Mouse (Mus musculus): ENCODE measurements around the gene Tfdp1.
"Not testable (repeated sequence)": the region's sequence is repeated elsewhere in the genome, so short reads cannot be mapped to it uniquely, and the experiment has no call there.

The Tfdp1 gene

GRCm38 (mm10) chr8:13338255-13338860, at the start of gene Tfdp1:
Gene Tfdp1 (plus strand): TSS chr8:13338751.
- DNase-seq (ENCODE audit: low spot score), result peak; percentile 17

DNA sequence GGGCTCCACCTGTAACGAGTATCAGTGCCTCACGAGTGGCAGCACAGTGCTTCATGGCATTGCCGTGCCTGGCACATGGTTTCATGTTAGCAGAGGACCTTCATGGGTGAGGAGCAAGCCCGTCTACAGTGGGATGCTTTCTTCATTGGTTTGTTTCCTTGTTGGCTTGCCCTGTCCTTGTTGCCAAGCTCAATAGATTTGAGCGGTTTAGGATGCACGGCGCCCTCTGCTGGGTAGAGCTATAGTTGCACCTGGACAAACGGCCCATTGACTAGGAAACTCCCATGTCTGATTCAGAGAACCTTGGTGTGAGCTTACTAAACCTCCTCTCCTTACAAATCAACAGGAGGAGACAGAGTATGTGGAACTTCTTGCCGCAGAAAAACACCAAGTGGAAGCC, 46.2 kb upstream of the Tfdp1 start:
- DNase-seq (ENCODE audit: low spot score), result peak; percentile 39

- no peak for DNase-seq (ENCODE audit: low spot score)
Observed at GRCm38 (mm10) chr8:13293677-13294470, 44.7 kb upstream of the Tfdp1 start.

DNA sequence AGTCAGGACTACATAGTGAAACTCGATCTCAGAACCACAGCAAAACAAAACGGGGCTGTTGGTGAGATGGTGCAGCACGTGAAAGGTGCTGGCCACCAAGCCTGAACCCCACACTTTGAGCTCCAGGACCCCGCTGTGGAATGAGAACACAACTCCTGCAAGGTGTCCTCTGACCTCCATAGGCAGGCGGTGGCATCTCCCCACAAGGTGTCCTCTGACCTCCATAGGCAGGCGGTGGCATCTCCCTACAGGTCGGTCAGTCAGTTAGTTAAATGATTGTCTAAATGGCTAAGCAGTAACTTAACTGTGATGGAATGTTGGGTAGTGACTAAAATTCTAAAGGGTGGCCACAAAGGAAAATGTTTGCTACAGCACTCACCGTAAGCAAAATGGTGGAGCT, 39.0 kb upstream of the Tfdp1 start:
- no peak for DNase-seq (ENCODE audit: low spot score)

GRCm38 (mm10) chr8:13301036-13301435, 37.5 kb upstream of the Tfdp1 start:
- DNase-seq (ENCODE audit: low spot score), result no peak

- no peak for DNase-seq (ENCODE audit: low spot score)
Observed at GRCm38 (mm10) chr8:13305459-13305858, 33.1 kb upstream of the Tfdp1 start.

- DNase-seq (ENCODE audit: low spot score), result no peak
Observed at GRCm38 (mm10) chr8:13305884-13306283, 32.7 kb upstream of the Tfdp1 start.

DNA sequence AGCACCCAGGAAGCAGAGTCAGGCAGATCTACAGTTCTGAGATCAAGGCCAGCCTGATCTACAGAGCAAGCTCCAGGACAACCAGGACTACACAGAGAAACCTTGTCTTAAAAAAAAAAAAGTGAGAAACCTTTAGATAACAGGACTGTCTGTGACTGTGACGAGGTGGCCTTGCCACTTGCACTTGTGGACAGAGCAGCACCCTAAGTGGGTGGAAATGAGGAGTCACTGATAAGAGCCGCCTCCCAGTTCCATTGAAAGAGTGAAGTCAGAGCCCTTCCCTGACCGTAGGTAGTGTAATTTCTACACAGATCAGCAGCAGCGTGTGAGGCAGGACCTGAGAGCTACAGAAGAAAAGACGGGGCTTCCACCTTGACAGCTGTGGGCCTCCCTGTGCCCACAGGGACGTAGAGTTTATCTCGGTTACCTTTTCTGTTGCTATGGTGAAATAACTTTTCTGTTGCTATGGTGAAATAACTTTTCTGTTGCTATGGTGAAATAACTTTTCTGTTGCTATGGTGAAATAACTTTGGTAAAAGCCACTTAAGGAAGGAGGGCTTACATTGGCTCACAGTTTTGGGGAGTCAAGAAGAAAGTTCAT, 32.1 kb upstream of the Tfdp1 start:
- DNase-seq (ENCODE audit: low spot score), result no peak

DNA sequence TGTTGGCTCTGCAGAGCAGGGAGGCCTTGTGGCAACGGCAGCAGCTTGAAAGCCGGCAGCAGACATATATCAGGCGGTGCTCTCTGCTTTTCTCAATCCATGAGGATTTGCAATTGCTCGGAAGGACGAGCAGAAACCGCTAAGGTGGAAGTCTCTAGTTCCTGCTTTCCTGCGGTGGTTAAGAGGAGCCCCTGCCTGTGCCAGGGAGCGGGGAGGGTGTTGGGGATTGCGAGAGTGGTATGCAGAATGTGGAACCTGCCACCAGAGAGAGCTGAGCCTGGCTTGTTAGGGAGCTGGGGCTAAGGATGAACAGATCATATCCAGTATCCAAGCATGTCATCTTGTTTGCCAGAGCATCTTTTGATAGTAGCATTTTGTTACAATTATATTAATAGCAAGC, 31.6 kb upstream of the Tfdp1 start:
- no peak for DNase-seq (ENCODE audit: low spot score)

DNA sequence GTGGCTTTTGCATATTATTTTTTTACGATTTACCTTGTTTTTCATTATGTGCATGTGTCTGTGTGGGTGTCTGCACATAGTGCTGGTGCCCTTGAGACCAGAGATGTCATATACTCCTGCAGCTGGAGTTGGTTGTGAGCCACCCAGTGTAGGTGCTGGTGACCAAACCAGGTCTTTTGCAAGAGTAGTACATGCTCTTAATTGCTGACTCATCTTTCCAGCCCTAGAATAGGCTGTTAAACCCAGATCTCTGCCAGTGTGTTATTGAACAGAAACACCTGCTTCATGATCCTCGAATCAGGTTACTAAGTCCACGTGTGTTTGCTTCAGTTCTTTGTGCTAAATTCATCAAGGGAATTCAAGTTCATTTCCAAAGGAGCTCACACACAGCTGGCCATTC, 23.6 kb upstream of the Tfdp1 start:
- no peak for DNase-seq (ENCODE audit: low spot score)

- no peak for DNase-seq (ENCODE audit: low spot score)
Observed at GRCm38 (mm10) chr8:13316671-13317070, 21.9 kb upstream of the Tfdp1 start.

DNA sequence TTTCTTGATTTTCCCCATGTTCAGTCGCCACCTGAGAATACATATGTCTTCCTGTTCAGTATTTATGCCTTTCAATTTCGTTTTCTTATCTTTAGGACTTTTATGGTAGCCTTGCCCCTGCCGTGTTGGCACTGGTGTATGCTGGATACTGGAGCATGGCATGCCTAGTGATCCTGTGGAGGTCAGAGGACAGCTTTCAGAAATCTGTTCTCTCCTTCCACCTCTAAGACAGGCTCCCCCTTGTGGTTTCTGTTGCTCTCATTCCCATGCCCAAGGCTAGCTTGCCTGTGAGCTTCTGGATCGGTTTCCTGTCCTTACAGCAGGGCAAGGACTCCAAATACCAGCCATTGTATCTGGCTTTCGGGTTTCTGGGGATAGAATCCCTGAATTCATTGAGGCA, 12.0 kb upstream of the Tfdp1 start:
- DNase-seq (ENCODE audit: low spot score), result no peak

DNA sequence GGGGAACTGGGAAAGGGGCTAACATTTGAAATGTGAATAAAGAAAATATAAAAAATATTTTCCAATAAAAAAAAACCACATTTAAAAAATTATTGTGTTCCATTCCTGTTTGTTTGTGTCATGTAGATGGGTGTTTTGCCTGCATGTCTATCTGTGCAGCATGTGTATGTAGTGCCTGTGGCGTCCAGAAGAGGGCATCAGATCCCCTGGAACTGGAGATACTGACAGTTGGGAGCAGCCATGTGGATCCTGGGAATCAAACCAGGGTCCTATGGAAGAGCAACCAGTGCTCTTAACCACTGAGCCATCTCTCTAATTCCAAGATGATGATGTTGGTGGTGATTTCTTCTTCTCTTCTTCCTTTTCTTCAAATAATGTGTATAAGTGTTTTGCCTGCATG, 3.9 kb upstream of the Tfdp1 start:
- no peak for DNase-seq (ENCODE audit: low spot score)

GRCm38 (mm10) chr8:13337245-13337644, 1.3 kb upstream of the Tfdp1 start:
- DNase-seq (ENCODE audit: low spot score), result not testable (repeated sequence)

DNA sequence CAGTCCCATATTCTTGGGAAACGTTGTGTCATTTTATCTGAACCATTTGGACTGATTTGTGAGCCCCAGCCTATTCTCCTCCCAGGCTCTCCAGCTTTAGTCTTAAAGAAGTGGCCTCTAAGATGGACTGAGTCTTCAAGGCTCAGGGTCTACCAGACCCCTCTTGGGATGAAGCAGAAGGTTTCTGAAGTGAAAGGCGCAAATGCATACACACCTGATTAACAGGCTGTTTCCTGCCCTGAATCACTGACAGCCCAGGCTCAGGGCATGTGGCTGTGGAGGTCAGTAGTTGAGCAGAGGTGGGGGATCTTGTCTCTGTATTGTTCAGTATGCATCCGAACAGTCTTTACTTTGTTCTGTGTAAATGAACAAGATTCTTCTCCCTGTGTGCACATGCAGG, 873 bp upstream of the Tfdp1 start:
- no peak for DNase-seq (ENCODE audit: low spot score)

DNA sequence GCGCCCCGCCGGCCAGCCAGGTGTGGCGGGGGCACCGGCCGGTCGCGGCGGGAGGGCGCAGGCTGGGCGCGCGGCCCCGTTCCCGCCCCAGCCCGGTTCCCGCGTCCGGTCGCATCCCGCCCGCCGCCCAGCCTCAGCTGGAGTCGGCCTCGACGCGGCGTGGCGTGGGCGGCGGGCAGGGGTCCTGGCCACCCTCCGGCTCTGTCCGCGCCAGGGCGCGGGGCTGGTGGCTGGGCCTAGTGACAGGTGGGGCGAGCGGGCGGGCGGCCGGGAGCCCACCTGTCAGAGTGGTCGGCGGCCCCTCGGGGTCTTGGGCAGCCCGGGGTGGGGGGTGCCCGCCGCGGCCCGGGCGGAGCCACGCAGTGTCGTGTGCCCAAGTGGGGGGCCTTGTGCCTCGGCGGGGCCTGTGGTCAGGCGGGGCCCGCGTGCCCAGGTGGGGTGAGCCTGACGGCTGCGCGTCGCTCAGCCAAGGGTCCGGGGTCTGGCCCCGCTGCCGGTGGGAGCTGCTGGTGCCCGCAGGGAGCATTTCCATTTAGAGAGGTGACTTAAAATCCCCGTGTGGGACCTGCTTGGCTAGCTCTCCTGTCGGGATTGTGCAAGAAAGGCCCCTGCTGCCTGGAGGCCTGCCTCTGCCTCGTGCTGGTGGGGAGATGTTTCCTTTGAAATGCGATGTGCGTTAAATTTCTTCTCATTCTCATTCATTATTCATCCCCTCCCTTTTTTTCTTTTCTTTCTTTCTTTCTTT, 522 bp downstream of the Tfdp1 start:
- no peak for DNase-seq (ENCODE audit: low spot score)

DNA sequence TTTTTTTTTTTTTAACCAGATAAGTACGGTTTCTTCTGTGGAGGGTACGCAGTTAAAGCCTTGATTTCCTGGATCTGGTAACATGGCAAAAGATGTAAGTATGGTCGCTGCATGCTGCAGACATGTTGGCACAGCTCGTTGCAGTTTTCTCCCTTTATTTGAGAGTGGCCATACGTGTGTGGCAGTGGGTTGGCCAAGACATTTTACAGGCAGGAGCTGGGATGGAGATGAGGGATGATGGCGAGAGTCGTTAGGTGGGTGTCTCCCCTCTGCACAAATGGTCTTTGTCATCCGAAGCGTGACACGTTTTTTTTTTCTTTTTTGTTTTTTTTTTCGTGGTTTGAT, 1.1 kb downstream of the Tfdp1 start:
- no peak for DNase-seq (ENCODE audit: low spot score)

GRCm38 (mm10) chr8:13340650-13341049, 2.1 kb downstream of the Tfdp1 start:
- no peak for DNase-seq (ENCODE audit: low spot score)

DNA sequence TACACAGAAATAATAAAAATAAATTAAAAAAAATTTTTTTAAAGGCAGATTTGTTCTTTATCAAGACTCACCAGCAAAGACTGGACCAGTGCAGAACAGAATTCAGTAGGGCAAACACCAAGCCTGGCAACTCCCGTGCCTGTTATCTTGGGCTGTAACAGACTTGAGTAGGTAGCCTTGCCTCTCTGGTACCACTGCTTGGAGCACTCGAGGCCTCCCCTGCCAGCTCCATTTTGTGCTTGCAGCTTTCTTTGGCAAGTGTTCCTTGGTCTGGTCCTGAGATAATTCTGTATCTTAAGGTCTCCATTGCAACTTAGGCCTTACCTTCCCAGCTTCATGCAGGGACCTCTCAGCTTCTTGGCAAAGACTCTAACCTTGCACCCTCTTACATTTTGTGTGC, 3.8 kb downstream of the Tfdp1 start:
- no peak for DNase-seq (ENCODE audit: low spot score)

DNA sequence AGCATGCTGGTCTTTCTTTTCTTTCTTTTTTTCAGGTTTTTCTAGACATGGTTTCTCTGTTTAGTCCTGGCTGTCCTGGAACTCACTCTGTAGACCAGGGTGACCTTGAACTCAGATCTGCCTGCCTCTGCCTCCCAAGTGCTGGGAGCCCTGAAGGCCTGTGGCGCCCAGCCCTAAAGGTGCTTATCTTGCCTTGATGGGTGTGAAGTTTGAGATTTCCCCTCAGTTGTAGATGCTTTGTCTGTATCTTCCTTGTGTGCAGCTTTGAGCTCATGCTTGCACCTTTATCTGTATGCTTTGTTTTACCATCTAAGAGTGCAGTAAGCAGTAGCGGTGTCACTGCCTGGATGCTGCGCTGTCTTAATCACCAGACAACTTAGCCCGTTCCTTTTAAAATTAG, 4.6 kb downstream of the Tfdp1 start:
- no peak for DNase-seq (ENCODE audit: low spot score)

DNA sequence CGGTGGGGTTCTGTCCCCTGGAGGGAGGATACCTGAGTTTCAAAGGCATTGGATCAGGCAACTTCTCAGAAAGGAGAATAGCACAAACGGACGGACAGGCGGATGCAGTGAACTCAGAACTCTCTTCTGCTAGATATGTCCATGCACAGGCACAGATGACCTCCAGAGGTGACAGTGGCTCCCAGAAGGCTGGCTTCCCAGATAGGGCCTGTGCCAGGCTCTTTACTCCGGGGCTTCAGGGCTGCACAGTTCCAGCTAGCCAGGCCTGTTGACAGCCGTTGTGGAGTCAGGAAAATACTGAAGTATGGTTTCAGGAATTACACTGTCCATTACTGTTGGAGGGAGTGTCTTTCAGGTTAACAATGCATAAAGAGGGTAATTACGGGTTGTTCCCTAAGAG, 11.5 kb downstream of the Tfdp1 start:
- no peak for DNase-seq (ENCODE audit: low spot score)

DNA sequence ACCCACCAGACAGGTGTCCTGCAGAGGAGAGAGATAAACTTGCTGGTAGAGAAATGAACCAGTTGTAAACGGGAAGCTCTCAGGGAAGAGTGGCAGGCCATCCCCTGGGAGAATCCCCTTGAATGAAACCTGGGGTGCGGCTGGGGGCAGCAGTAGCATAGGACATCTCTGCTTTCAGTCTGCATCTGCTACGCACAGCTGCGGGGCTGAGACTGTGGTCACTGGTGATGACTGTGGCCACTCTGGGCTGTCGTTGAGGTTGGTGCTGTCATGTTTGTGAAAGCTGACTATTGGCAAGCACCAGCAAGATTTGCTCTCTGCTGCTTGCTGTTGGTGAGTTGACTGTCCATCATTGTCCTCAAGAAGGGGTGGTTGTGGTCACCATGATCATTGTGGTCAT, 13.0 kb downstream of the Tfdp1 start:
- no peak for DNase-seq (ENCODE audit: low spot score)

GRCm38 (mm10) chr8:13352601-13353000, 14.1 kb downstream of the Tfdp1 start:
- no peak for DNase-seq (ENCODE audit: low spot score)

All from urinary bladder, postnatal 10 days (tissue).